Mouse (Mus musculus): ENCODE data around the gene Myrfl. TPM values are rescaled to one million over a fixed set of nuclear protein-coding genes. Genes with fewer than 3 reads are reported as not detected.

The Myrfl gene
- total RNA-seq, 2 experiments from 2014 or later: 0.09 TPM; not detected in 1

GRCm38 (mm10) chr10:116827306-116827705, 69.4 kb downstream of the Myrfl start:
- no peak for DNase-seq (ENCODE audit: low spot score)

GRCm38 (mm10) chr10:116815311-116816060, 81.2 kb downstream of the Myrfl start:
- DNase-seq (ENCODE audit: low spot score): no peak

GRCm38 (mm10) chr10:116813150-116813549, 83.6 kb downstream of the Myrfl start:
- DNase-seq (ENCODE audit: low spot score): no peak

- DNase-seq (ENCODE audit: low spot score): no peak
Observed at GRCm38 (mm10) chr10:116810738-116811137, 86.0 kb downstream of the Myrfl start.

- DNase-seq (ENCODE audit: low spot score): no peak
Observed at GRCm38 (mm10) chr10:116809383-116809782, 87.3 kb downstream of the Myrfl start.

- DNase-seq (ENCODE audit: low spot score): no peak
Observed at GRCm38 (mm10) chr10:116808556-116809353, 88.0 kb downstream of the Myrfl start.

GRCm38 (mm10) chr10:116802178-116802794, 94.4 kb downstream of the Myrfl start:
- no peak for DNase-seq (ENCODE audit: low spot score)

GRCm38 (mm10) chr10:116801281-116801680, 95.4 kb downstream of the Myrfl start:
- DNase-seq (ENCODE audit: low spot score): no peak

GRCm38 (mm10) chr10:116796066-116796465, 100.7 kb downstream of the Myrfl start:
- DNase-seq (ENCODE audit: low spot score): no peak

- no peak for DNase-seq (ENCODE audit: low spot score)
Observed at GRCm38 (mm10) chr10:116789096-116789495, 107.6 kb downstream of the Myrfl start.

- DNase-seq (ENCODE audit: low spot score): no peak
Observed at GRCm38 (mm10) chr10:116788431-116788830, 108.3 kb downstream of the Myrfl start.

- DNase-seq (ENCODE audit: low spot score): no peak
Observed at GRCm38 (mm10) chr10:116784098-116784497, 112.6 kb downstream of the Myrfl start.

GRCm38 (mm10) chr10:116783020-116783419, 113.7 kb downstream of the Myrfl start:
- DNase-seq (ENCODE audit: low spot score): no peak

GRCm38 (mm10) chr10:116777947-116778346, 118.8 kb downstream of the Myrfl start:
- DNase-seq (ENCODE audit: low spot score): no peak

GRCm38 (mm10) chr10:116776846-116777245, 119.9 kb downstream of the Myrfl start:
- DNase-seq (ENCODE audit: low spot score): no peak

- peak; percentile 44 for DNase-seq (ENCODE audit: low spot score)
Observed at GRCm38 (mm10) chr10:116773846-116774750, 122.6 kb downstream of the Myrfl start.

GRCm38 (mm10) chr10:116771215-116771935, 125.3 kb downstream of the Myrfl start:
- no peak for DNase-seq (ENCODE audit: low spot score)

GRCm38 (mm10) chr10:116768642-116769041, 128.1 kb downstream of the Myrfl start:
- no peak for DNase-seq (ENCODE audit: low spot score)

GRCm38 (mm10) chr10:116766525-116766924, 130.2 kb downstream of the Myrfl start:
- DNase-seq (ENCODE audit: low spot score): no peak

- no peak for DNase-seq (ENCODE audit: low spot score)
Observed at GRCm38 (mm10) chr10:116761476-116762068, 135.1 kb downstream of the Myrfl start.

Data from gastrocnemius, adult 18-20 months (tissue).